Mouse (Mus musculus): Measurements from ENCODE around the gene Mfap4.

The Mfap4 gene

DNA sequence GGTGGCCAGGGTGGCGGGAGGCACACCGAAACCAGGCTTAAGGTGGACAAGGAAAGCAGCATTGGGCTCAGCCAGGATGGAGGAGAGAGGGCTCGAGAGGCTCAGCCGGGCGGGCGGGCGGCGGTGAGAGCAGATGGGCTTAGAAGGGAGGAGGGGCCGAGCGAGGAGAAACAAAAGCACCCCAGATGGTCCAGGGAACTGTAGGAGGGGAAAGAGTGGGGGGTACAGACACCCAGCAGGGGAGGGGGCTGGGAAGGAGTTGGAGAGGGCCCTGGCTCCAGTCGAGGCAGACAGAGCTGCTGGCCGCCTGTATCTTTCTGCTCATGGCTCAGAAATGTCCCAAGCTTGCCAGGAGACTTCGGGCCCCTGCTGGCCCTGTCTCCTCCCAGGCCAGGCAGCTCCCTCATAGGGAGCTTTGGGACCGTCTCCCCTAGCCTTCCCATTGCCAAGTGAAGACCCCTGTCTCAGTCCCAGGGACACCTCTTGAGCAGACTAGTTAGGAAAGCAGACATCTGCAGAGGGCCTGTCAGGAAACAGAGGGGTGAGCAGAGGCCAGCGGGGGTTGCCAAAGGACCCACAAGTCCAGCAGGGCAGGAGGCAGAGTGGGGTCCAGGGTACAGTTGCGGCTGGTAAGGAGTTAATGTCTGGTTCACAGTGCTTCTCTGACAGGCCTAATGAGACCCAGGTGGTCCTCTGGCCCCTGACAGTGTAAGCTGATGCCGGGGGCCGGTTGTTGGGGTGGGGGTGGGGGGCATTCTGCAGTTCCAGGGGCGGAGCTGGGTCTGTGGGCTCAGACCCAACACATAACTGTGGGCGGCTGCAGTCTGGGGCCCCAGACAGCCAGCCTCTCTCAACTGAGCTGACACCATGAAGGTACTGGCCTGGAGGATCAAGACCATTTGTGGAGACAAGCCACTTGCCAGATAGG lies at the start of gene Mfap4:
TSS of gene Mfap4 (plus strand) at position 819 of the 928 bp plus-strand sequence.
- no peak for DNase-seq (ENCODE audit: low read depth, low spot score)

DNA sequence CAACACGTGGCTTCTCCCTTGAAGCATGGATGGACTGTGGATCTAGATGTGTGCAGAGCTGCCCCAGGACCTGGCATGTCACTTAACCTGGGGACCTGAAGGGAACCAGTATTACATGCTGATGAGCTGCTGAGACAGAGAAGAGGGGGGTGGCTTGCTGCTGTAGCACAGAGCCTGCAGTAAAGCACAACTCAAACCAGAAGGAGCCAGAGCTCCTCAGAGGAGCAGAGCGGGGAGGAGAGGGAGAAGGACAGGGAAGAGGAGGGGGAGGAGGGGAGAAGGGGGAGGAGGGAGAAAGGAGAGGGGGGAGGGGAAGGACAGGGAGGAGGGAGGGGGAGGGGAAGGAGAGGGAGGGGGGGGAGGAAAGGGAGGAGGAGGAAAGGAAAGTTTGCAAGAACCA lies 48.9 kb upstream of the Mfap4 start:
- no peak for DNase-seq (ENCODE audit: low read depth, low spot score)

DNA sequence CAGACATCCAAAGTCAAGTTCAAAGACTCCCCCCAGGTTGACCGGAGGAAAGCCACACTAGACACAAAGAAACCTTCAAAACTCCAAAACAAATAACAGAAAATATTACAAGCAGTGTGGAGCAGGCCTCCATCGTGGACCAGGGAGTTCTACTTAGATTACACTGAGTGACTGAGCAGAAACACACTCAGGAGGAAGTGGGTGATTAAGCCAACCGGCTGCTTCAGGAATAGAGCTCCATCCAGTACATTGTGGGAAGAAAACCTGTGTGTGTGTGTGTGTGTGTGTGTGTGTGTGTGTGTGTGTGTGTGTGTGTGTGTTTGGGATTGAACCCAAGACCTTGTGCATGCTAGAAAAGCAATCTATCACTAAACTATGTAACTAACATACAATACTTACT lies 46.1 kb upstream of the Mfap4 start:
- no peak for DNase-seq (ENCODE audit: low read depth, low spot score)

DNA sequence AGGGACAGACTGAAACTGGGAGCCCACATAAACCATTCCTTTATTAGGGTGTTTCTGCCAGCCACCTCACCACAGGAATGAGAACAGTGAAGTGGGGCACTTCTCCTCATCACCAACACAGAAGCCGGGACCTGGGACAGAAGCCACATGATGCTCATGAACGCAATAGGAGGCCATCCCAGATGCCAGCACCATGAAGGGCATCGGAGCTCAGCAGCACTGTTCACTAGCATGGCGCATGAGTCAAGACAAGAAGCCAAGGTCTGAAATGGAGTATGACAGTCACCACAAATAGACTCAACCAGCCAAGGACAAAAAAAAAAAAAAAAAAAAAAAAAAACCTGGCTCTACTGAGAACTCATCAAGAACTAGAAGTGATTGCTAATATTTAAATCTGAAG lies 44.8 kb upstream of the Mfap4 start:
- no peak for DNase-seq (ENCODE audit: low read depth, low spot score)

DNA sequence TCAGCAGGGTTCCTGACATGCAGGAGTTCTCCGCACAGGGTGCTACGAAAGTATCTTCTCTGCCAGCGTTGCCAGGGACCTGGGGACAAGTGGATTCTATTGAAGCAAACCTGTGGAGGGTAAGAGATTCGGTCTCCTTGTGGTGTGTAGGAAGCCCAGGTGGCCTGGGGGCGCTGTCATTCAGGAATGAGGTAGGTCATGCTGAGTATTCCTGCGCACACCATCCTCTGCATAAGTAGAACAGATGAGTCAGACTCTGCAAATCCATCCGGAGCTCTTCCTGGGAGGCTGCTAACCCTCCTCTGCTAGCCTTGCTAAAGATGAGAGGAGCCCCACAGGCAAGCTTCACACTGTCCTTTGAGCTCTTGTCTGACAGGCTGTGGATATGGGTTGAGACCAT lies 43.6 kb upstream of the Mfap4 start:
- DNase-seq (ENCODE audit: low read depth, low spot score) = no peak

DNA sequence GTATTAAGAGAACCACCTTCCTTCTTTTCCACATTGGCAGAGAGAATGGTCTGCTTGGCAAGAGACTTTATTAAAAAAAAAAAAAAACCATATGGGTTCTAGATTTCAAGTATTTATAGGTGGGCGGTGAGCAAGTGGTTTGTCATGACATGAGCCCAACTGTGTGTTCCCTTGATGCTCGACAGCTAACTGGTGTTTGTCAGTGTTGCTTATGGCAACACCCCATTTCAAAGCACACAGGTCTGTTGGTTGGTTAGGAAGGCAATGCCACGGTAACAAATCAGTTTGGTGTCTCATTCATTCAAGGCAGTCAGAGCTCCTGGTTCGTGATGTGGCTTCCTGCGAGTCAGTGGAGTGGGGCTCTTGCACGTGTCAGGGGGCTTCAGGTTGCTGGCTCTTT lies 41.4 kb upstream of the Mfap4 start:
- DNase-seq (ENCODE audit: low read depth, low spot score) = no peak

DNA sequence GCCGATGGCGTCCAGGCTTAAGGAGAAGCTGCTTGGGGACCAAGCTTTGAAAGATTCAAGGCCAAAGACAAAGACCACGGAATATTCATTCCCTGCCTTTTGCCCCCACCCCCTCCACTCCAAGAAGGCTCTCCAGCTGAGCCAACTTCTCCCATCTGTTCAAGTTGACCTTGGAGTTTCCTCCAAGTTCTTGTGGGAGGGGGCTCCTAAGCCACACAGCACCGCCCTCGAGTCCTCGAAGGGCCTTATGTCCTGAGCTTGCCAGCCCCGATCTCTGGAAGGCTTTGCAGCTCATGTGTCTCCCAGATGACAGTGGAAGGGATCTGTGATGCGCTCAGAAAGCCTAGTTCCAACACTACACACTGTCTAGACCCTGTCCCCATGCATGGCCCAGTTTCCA lies 37.9 kb upstream of the Mfap4 start:
- DNase-seq (ENCODE audit: low read depth, low spot score) = no peak

DNA sequence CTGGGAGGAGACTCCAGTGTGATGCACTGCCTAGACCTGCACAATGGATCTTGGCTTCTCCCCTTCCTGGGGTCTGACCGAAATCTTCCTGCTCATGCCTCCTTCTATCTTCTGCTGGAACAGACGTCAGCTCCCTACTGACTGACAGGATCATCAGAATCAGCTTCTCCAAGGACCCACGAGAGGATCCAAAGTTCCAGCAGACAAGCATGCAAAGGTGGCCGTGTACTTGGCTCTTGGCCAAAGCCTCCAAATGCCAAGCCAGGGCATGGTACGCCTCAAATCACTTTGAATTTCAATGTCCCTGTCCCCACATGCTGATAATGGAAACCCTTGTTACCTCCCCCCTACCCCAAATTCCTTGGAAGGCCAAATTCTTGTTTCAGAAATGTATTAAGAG lies 37.2 kb upstream of the Mfap4 start:
- DNase-seq (ENCODE audit: low read depth, low spot score) = no peak

DNA sequence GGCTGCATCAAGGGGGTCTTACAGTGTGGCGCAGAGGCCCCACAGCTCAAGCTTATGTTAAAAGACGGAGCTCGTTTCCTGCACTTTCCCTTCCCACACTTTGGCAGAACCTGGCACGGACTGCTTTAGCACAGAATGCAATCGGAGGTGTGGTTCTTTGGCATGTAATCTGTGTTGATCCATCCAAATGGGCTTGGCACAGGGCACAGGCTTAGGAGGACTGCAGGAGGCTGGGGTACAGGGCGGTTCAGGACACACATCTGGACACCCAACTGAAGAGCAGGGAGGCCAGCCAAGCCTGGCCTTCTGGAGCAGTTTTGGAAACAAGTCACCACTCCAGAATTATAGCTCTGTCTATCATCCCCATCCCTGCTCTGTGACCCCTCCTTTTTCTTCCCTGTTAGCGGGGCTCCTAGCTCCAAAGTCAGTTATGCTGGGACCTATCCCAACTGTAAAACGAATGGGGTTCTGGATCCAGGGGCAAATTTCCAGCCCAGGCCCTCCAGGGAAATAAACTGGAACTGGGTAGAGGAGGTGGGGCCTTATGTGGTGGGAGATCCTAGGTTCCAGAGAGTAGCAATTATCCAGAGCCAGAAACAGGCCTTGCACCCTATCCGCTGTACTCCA lies 36.5 kb upstream of the Mfap4 start:
- no peak for DNase-seq (ENCODE audit: low read depth, low spot score)

DNA sequence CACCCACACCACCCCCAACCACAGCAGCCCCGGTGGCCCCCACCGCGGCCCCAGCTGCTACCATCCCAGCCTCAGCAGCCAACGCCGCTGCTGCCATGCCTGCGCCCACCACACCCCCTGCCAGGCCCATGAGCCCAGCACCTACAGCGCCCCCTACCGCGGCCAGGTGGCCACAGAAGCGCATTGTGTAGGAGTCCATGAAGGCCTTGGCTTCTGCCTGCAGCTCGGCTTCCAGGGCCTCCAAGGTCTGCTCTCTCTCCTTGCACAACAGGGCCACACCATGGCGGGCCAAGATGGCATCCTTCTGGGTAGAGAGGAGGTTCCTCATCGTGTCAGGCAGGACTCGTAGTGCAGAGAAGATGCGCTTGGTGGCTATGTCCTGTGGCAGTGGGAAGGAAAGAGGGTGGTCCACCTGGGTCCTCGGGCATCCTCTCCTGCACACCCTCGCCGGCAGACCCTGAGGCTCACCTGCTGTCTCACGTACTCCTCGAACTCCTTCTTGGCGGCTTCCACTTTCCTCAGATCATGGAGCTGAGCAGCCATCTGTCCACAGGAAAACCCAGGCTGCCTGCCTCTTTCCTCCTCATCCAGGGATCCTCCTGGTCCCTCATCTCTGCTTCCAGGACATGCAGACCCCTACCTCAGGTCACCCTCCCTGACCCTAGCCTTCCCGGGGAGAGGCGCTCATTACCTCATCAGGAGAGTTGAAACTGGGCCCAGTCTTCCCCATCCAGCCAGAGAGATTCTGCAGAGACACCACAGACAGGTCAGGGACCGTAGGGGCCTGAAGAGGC lies 35.5 kb upstream of the Mfap4 start:
- no peak for DNase-seq (ENCODE audit: low read depth, low spot score)

DNA sequence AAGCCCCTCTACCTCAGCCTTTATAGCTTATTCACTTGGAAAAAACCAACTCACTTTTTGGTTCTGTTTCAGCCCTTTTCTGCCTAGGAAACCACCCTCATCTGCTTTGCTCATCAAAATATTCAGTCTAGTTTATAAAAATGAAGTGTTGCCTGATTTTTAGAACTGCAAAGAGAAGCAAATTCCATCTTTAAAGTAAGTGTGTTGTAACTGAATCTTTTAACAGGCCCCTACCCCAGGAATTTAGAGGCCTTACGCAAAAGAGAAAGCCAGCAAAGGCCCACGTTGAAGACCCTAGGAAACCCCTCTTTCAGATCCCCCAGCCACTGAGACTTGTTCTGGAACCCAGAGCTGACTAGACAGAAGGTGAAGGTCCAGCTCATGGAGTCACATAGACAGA lies 21.2 kb upstream of the Mfap4 start:
- DNase-seq (ENCODE audit: low read depth, low spot score) = no peak

DNA sequence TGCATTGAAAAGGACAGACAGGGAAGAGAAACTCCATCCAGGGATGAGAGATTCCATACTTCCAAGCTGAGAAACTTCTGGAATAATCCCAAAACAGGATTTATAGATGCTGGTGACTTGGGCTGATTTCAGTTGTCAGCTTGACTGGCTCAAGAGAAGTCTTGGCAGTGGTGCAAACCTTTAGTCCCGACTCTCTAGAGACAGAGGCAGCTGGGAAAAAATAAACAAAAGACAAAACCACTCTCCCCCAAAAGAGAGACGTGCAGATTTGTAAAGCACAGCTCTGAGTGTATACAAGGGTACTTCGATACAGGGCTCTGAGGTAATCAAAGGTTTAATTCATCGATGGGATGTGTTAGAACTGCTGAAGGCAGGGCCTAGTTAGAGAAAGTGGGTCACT lies 19.8 kb upstream of the Mfap4 start:
- no peak for DNase-seq (ENCODE audit: low read depth, low spot score)

DNA sequence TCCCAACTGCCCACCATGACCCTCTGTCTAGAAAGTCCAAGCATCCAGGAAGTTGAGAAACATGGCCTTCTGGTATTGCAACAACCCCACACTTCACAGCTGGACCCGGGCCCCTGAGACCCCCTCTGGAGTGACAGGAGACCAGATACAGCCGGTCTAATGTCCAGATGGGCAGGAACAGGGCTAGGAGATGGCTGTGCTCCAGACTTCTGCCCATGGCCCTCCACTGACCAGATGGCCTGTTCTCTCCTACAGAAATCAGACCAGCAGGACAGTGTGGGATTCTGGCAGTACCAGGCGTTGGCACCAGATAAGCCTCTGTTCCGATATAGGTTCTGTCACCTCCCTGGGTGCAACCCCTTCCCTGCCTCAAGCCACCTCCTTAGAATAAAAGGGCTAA lies 16.7 kb upstream of the Mfap4 start:
- DNase-seq (ENCODE audit: low read depth, low spot score) = no peak

DNA sequence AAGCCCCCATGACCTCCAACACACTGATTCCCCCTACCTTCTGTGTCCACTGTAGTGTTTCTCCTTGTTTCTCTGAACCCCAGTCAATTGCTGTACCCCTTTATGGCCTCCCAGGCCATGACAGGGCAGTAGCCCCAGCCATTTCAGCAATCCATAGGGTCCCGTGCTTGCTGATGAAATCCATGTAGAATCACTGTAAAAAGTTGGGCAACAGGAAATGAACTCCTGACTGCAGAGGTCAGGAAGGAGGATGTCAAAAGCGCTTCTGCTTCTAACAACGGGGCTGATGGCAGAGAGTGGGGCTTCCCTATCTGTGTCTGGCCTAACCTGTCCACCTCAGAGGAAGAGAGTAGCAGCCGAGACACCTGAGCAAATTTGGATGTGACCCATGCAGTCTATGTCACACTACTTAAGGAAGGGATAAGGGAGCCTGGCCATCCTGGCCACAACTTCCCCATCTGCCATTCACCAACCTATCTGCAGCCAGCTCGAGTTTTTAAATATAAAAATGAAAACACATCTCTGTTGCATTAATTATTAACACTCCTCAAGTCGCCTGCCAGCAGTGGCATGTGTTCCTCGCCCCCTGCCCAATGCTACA lies 15.8 kb upstream of the Mfap4 start:
- no peak for DNase-seq (ENCODE audit: low read depth, low spot score)

DNA sequence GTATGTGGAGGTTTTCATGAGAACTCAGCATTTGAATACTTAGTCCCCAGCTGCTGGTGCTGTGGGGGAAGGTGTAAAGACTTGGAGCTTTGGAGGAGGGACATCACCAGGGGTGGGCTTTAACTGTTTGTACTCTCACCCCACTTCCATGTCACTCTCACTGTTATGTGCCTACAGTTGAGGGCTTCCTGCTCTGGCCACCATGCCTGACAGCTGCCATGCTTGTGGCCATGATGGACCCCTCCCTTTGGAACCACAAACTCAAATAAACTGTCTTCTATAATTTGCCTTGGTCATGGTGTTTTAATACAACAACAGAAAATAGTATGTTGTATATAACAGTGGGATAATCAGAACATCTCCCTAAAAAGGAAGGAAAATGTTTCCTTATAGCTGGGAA lies 14.4 kb upstream of the Mfap4 start:
- DNase-seq (ENCODE audit: low read depth, low spot score) = no peak

DNA sequence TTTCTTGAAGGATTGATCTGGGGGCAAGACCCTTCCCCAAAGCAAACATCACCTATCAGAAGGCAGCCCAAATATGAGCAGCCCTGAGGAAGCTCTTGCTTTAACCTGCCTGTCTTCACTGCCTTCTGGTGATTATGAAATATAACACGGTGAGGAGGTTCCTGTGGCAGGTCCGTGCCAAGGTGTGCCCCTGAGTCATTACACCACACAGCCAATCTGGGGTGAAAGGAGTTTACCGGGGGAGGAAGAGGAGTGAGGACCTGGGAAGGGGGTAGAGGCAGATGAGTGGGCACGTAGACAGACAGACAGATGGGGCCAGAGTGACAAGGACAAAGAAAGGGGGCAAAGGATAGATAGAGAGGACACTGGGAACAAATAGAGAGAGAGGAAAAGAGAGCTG lies 11.6 kb upstream of the Mfap4 start:
- DNase-seq (ENCODE audit: low read depth, low spot score) = no peak

DNA sequence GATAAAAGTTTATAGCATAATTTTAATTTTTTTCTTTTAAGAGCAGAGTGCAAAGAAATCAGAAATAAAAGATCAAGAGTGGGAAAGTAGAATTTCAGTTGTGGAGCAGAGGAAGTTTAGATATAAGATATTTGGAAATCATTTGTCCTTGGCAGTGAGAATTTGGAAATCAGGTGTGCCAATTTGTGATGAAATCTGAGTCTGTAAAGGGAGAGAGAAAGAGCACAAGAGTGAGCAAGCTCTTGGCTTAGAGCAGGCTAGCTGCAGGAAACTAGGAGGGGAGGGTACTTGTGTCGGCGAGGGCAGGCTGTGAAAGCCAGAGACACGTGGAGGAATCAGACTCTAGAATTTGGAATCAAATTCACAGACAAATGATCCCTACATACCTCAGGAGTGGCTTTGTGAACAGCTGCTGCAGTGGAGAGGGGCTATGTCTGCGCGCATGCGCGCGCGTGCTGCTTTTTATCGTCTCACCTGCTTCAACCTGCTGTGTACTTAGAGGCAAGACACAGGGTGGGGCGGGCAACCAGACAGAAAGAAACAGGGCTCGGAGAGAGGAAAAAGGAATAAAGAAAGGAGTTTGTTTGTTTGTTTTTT lies 8.3 kb upstream of the Mfap4 start:
- DNase-seq (ENCODE audit: low read depth, low spot score) = no peak

DNA sequence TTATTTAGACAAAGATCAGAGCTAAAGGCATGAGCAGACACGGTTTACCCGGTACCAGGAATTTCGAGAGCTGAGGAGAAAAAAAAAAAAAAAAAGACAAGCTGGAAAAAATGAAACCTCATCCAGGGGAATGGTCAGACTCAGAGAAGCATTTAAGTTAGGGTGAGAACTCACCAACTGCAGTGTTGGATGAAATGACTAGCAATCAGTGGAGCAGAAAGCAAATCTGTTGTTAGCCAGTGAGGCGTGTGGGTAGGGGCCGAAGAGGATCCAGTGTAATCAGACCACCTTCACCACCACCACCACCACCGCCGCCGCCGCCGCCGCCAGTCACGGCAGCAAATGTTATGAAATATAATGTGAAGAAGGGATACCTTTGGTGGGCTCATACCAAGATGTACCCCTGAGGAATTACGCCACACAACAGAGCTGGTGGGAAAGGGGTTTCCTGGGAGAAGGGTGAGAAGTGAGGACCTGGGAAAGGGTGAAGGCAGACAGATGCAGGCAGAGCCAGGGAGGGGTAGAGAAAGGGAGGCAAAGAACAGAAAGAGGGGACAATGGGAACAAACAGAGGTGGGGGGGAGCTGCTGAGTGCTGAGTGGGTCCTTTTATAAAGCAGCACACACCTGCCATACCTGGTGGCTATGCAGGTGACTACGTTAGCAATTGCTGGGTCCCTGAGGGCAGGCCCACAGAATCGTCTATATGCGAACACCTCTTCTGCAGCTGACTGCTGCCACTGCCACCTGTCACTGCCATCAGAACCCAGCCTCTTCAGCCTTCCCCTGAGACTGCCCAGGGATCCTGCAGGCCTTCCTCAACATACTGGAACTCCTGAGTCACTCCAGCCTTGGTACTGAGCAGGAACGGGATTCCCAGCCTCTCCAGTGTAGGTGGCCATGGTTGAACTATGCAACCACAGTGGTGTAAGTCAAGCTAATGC lies 7.4 kb upstream of the Mfap4 start:
- no peak for DNase-seq (ENCODE audit: low read depth, low spot score)

DNA sequence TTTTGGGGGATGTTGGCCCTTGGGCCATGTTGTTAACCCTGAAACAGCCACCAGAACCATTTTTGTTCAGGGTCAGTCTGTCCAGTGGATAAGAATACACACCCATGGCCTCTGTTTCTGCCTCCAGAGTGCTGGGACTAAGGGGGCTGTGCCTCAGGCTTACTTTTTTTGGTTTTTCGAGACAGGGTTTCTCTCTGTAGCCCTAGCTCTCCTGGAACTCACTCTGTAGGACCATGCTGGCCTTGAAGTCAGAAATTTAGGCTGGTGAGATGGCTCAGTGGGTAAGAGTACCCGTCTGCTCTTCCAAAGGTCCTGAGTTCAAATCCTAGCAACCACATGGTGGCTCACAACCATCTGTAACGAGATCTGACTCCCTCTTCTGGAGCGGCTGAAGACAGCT lies 6.4 kb upstream of the Mfap4 start:
- no peak for DNase-seq (ENCODE audit: low read depth, low spot score)

DNA sequence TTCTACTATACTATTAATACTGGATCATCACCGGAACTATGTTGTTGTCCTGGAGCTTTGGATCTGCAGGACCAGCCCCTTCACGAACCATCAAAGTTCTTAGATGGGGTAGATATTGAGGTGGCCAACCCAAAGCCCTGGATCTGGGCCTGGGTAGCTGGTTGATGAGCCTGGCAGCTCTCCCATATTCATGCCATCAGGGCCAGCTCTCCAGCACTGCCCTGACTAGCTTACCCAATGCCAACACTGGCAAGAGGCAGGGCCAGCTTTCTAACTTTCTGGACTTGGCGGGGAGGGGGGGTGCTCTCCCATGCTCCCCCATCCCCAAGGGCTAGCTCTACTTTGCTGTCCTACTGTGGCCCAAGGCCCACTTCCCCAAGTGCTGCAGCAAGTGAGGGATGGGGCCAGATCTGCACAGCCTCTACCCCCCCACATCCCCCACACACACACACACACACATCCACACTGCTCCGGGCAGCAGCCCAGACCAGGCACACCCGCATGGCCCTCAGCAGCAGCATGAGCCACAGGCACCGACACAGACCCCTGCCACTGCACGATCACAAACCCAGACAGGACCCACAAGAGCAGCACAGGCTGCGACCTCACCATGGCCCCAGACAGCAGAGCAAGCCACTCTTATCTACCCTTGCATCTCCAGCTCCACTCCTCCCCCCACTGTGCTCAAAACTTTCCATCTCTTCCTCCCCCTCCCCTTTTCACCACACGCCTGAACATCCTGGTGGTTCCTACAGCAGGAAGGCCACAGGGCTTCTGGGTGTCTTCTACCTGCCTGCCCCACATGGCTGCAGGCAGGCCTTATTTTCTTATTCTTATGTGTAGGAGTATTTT lies 3.8 kb upstream of the Mfap4 start:
- no peak for DNase-seq (ENCODE audit: low read depth, low spot score)

Measured in retina, postnatal 7 days (tissue).